Mouse (Mus musculus): ENCODE measurements around the gene Gm21985. TPM values are rescaled to one million over a fixed set of nuclear protein-coding genes. Genes with fewer than 3 reads are reported as not detected.

Gene Gm21985
- total and polyA plus RNA-seq, 3 experiments, result 0.42 to 1.1 TPM; not detected in 1

DNA sequence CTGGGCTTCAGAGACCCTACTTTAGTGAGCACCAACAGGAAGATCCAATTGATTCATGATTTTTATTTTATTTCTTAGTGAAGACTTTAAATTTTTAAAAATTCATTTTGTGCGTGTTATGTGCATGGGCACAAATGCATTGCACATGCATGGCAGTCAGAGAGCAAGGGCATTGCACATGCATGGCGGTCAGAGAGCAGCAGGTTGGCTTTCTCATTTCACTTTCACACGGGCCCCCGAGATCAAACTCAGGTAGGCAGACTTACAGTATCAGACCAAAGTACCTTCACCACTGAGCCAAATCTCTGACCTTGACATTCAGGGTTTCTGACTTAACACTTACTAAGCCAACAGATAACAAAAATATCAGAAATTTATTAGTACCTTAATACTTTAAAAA, 163.6 kb downstream of the Gm21985 start:
- Histone ChIP-seq H3K36me3 (ENCODE audit: control insufficient read depth, insufficient read depth, low read length) (no peaks in the 10 kb centered on the region), H3K79me2 (replicated peaks; ENCODE audit: control insufficient read depth, insufficient read depth, low read length) (no peaks in the 10 kb centered on the region), H3K4me3 (no peak overlapping the region), H3K4me1 (ENCODE audit: control insufficient read depth, insufficient read depth, low read length) (no peaks in the 10 kb centered on the region), H3K9ac (ENCODE audit: low read depth, low read length) (no peak overlapping the region), H3K27ac (no peak overlapping the region), H3K27me3 (ENCODE audit: control insufficient read depth, insufficient read depth, low read length) (no peaks in the 10 kb centered on the region)
- DNase-seq, result no peak
- 77% methylated on average over 4 of the region's 4 CpGs for WGBS
- TF ChIP-seq CTCF (IDR thresholded peaks at IDR 0.05), result no peak
- no peak for TF ChIP-seq POLR2A (IDR thresholded peaks at IDR 0.05; ENCODE audit: insufficient read depth, low read depth, low read length)
- no peak for TF ChIP-seq EP300 (IDR thresholded peaks at IDR 0.05; ENCODE audit: insufficient read depth, low read depth, low read length)
- intact Hi-C loops (cut with DNase I), result no loop called here

DNA sequence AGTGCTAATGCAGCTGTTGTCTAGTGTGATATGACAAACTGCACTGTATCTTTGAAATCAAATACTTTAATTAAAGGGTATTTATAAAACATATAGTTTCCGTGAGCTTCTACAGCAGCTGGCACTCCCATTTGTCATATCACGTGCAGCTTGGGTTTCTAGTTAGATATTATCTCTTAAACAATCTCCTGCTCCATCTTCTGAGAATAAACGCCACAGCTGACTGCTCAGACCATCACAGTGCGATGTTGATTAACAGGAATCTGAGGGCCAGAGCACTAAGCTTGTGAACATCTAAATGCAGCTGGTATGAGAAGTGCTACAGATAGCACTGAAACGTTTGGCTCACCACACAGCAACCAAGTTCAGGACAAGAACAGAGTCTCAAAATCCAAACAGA, 164.3 kb downstream of the Gm21985 start:
- Histone ChIP-seq H3K4me1 (ENCODE audit: control insufficient read depth, insufficient read depth, low read length) (no peaks in the 10 kb centered on the region), H3K27ac (no peak overlapping the region), H3K4me3 (no peak overlapping the region), H3K79me2 (replicated peaks; ENCODE audit: control insufficient read depth, insufficient read depth, low read length) (no peaks in the 10 kb centered on the region), H3K36me3 (ENCODE audit: control insufficient read depth, insufficient read depth, low read length) (no peaks in the 10 kb centered on the region), H3K9ac (ENCODE audit: low read depth, low read length) (no peak overlapping the region), H3K27me3 (ENCODE audit: control insufficient read depth, insufficient read depth, low read length) (no peaks in the 10 kb centered on the region)
- intact Hi-C loops (cut with DNase I), result no loop called here
- WGBS, result 53% methylated on average over 5 of the region's 5 CpGs
- DNase-seq, result no peak
- TF ChIP-seq CTCF (IDR thresholded peaks at IDR 0.05), result no peak
- TF ChIP-seq POLR2A (IDR thresholded peaks at IDR 0.05; ENCODE audit: insufficient read depth, low read depth, low read length), result no peak
- TF ChIP-seq EP300 (IDR thresholded peaks at IDR 0.05; ENCODE audit: insufficient read depth, low read depth, low read length), result no peak

DNA sequence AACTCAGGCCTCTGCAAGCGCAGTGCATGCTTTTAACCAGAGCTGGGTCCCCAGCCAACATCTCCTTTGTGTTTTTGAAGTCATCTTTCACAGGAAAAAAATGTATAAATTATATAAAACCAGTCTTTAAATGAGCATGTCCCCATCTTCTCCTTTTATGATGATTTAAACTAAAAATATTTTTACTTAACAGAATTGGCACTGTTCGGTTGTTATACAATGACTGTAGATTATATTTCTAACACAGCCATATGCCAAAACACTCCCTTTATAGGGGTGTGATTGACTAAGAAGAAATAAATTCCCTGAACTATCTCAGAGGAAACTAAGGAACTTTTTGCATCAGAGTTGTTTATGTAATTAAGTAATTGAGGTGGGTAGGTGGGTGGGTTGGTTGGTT, 166.4 kb downstream of the Gm21985 start:
- no peak for DNase-seq
- H3K4me1 ChIP-seq (ENCODE audit: control insufficient read depth, insufficient read depth, low read length), result no peaks in the 10 kb centered on the region
- no peaks in the 10 kb centered on the region for H3K79me2 ChIP-seq (replicated peaks; ENCODE audit: control insufficient read depth, insufficient read depth, low read length)
- WGBS, result 84% methylated on average over 2 of the region's 2 CpGs
- intact Hi-C loops (cut with DNase I), result no loop called here
- no peak overlapping the region for H3K27ac ChIP-seq
- TF ChIP-seq POLR2A (IDR thresholded peaks at IDR 0.05; ENCODE audit: insufficient read depth, low read depth, low read length) (no peak), EP300 (IDR thresholded peaks at IDR 0.05; ENCODE audit: insufficient read depth, low read depth, low read length) (no peak), CTCF (IDR thresholded peaks at IDR 0.05) (no peak)
- H3K36me3 ChIP-seq (ENCODE audit: control insufficient read depth, insufficient read depth, low read length), result no peaks in the 10 kb centered on the region
- no peaks in the 10 kb centered on the region for H3K27me3 ChIP-seq (ENCODE audit: control insufficient read depth, insufficient read depth, low read length)
- no peak overlapping the region for H3K4me3 ChIP-seq
- no peak overlapping the region for H3K9ac ChIP-seq (ENCODE audit: low read depth, low read length)

DNA sequence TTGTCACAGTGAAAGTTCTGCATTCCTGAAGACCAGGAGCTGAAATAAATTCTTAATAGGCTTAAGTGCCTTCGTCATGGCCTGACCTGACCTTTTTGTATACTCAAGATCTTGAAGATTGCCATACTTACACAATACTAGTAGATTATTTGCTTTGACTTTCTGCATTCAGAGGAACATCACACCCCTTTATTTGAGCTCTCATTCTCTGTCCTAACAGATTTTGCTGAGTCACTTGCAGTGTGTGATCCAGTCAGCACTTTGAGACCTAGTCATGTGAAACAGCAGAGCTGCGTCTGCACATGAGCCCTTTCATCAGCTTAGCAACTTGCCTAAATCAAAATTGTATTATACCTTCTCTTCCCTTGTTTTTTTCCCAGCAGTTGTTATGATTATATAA, 167.2 kb downstream of the Gm21985 start:
- intact Hi-C loops (cut with DNase I), result no loop called here

DNA sequence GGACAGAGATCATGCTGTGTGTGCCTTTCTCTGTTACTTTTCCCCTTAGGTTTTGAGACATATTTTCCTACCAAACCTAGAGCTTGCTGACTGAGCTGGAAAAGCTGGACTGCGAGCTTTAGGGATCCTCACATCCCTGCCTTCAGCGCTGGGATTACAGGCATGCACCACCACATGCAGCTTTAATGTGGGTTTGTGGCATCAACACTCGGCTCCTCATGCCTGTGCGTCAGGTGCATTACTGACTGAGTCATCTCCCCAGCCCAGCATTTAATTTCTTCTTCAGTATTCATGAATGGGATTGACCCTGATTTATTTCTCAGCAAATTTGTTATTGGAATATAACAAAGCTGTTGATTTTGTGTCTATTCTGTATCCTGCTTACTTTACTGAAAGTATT, 170.2 kb downstream of the Gm21985 start:
- no peak for DNase-seq
- Histone ChIP-seq H3K9ac (ENCODE audit: low read depth, low read length) (no peak overlapping the region), H3K36me3 (ENCODE audit: control insufficient read depth, insufficient read depth, low read length) (no peaks in the 10 kb centered on the region), H3K4me1 (ENCODE audit: control insufficient read depth, insufficient read depth, low read length) (no peaks in the 10 kb centered on the region), H3K79me2 (replicated peaks; ENCODE audit: control insufficient read depth, insufficient read depth, low read length) (no peaks in the 10 kb centered on the region), H3K27ac (no peak overlapping the region), H3K4me3 (no peak overlapping the region), H3K27me3 (ENCODE audit: control insufficient read depth, insufficient read depth, low read length) (no peaks in the 10 kb centered on the region)
- WGBS, result 80% methylated on average over 4 of the region's 4 CpGs
- TF ChIP-seq CTCF (IDR thresholded peaks at IDR 0.05) (no peak), EP300 (IDR thresholded peaks at IDR 0.05; ENCODE audit: insufficient read depth, low read depth, low read length) (no peak), POLR2A (IDR thresholded peaks at IDR 0.05; ENCODE audit: insufficient read depth, low read depth, low read length) (no peak)
- intact Hi-C loops (cut with DNase I), result no loop called here

More for the DNA sequence above, 167.2 kb downstream of the Gm21985 start:
- no peaks in the 10 kb centered on the region for H3K27me3 ChIP-seq (ENCODE audit: control insufficient read depth, insufficient read depth, low read length)
- DNase-seq, result no peak
- H3K4me3 ChIP-seq, result no peak overlapping the region
- H3K4me1 ChIP-seq (ENCODE audit: control insufficient read depth, insufficient read depth, low read length), result no peaks in the 10 kb centered on the region
- no peak overlapping the region for H3K9ac ChIP-seq (ENCODE audit: low read depth, low read length)
- WGBS, result 63% methylated on average over 2 of the region's 2 CpGs
- no peak overlapping the region for H3K27ac ChIP-seq
- TF ChIP-seq CTCF (IDR thresholded peaks at IDR 0.05), result no peak
- TF ChIP-seq POLR2A (IDR thresholded peaks at IDR 0.05; ENCODE audit: insufficient read depth, low read depth, low read length), result no peak
- TF ChIP-seq EP300 (IDR thresholded peaks at IDR 0.05; ENCODE audit: insufficient read depth, low read depth, low read length), result no peak
- no peaks in the 10 kb centered on the region for H3K36me3 ChIP-seq (ENCODE audit: control insufficient read depth, insufficient read depth, low read length)
- no peaks in the 10 kb centered on the region for H3K79me2 ChIP-seq (replicated peaks; ENCODE audit: control insufficient read depth, insufficient read depth, low read length)

DNA sequence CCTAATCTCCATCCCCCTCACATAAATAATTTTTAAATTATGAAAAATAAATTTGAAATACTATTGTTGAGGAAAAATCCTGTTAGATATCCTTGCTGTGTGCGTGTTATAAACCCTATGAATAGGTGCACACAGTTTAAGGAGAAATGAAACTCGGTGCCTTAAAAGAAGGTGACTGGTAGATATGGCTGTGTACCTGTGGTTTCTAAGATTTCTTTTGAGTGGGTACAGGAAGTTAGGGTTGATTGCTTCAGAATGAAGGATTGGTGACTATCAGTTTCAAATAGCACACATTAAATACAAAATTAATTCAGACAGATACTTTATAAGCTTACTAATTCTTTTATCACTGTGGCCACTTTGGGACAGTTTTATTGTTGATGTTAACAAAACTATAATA, 171.5 kb downstream of the Gm21985 start:
- no peak overlapping the region for H3K9ac ChIP-seq (ENCODE audit: low read depth, low read length)
- no peak overlapping the region for H3K4me3 ChIP-seq
- H3K36me3 ChIP-seq (ENCODE audit: control insufficient read depth, insufficient read depth, low read length), result no peaks in the 10 kb centered on the region
- DNase-seq, result no peak
- no peaks in the 10 kb centered on the region for H3K79me2 ChIP-seq (replicated peaks; ENCODE audit: control insufficient read depth, insufficient read depth, low read length)
- no peak overlapping the region for H3K27ac ChIP-seq
- WGBS, result 83% methylated on average over 2 of the region's 2 CpGs
- intact Hi-C loops (cut with DNase I), result no loop called here
- H3K4me1 ChIP-seq (ENCODE audit: control insufficient read depth, insufficient read depth, low read length), result no peaks in the 10 kb centered on the region
- TF ChIP-seq EP300 (IDR thresholded peaks at IDR 0.05; ENCODE audit: insufficient read depth, low read depth, low read length) (no peak), POLR2A (IDR thresholded peaks at IDR 0.05; ENCODE audit: insufficient read depth, low read depth, low read length) (no peak), CTCF (IDR thresholded peaks at IDR 0.05) (no peak)
- H3K27me3 ChIP-seq (ENCODE audit: control insufficient read depth, insufficient read depth, low read length), result no peaks in the 10 kb centered on the region

All from heart, adult 2 months (tissue).